Mouse (Mus musculus): Measurements from ENCODE around the gene Rai1.

DNA sequence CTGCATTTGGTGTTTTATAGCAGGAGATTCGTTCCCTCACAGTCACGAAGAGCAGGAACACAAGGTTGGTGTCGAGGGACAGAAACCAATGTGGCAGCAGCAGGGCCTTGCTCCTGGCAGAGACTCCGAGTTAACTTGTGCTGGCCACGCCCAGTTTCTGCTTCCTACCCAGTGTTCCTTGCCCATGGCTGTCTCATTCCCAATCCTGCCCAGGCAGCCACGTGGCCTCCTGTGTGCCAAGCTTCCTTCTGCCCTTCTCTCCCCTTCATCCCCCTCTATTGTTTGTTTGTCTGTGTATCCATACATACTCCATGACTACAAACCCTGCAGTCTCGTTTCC is 13.4 kb upstream of the Rai1 start:
- TF ChIP-seq POLR2A (IDR thresholded peaks at IDR 0.05; ENCODE audit: low read depth, low read length) (no peak), CTCF (IDR thresholded peaks at IDR 0.05; ENCODE audit: borderline replicate concordance, insufficient read depth, low read length) (no peak)

Data from embryonic fibroblast, embryonic 13.5 days (primary cell).